Mouse (Mus musculus): Measurements from ENCODE around the gene Sap25. TPM values are rescaled to one million over a fixed set of nuclear protein-coding genes. Genes with fewer than 3 reads are reported as not detected.
A peak's percentile ranks its signal among the peaks of the same experiment; 100 is the strongest.

Sap25 gene
- polyA plus RNA-seq, 1 experiment from 2014 or later: 4.5 TPM

- peak overlapping the region; percentile 65 for H3K9ac ChIP-seq (replicated peaks)
- H3K27me3 ChIP-seq: no peaks in the 10 kb centered on the region
- peaks cover 38% of the 10 kb centered on the region for H3K4me1 ChIP-seq
- peak overlapping the region; percentile 74 for H3K4me2 ChIP-seq (replicated peaks)
- H3K4me3 ChIP-seq: peak overlapping the region; percentile 57
- H3K36me3 ChIP-seq: peaks cover 9% of the 10 kb centered on the region
- ATAC-seq (replicated peaks): no peak
- no peak overlapping the region for H3K27ac ChIP-seq (replicated peaks)
- no peaks in the 10 kb centered on the region for H3K9me3 ChIP-seq
- WGBS: 29% methylated on average over 6 of the region's 6 CpGs
Measured at GRCm38 (mm10) chr5:137629906-137630545, 11.1 kb upstream of the Sap25 start.

GRCm38 (mm10) chr5:137630602-137631001 is 10.5 kb upstream of the Sap25 start:
- WGBS: 65% methylated on average over 3 of the region's 3 CpGs
- H3K9ac ChIP-seq (replicated peaks): no peak overlapping the region; the same call in 1 of the 2 replicates
- H3K4me3 ChIP-seq: 0 out of 2 replicates have a peak overlapping the region, but pooled peaks have one; percentile 57
- no peak for ATAC-seq (replicated peaks)
- H3K27ac ChIP-seq (replicated peaks): 0 out of 2 replicates have a peak overlapping the region, but pooled peaks have one; percentile 17
- no peaks in the 10 kb centered on the region for H3K27me3 ChIP-seq
- peaks cover 38% of the 10 kb centered on the region for H3K4me1 ChIP-seq
- H3K36me3 ChIP-seq: peaks cover 14% of the 10 kb centered on the region
- no peaks in the 10 kb centered on the region for H3K9me3 ChIP-seq
- peak overlapping the region; percentile 74 for H3K4me2 ChIP-seq (replicated peaks)

GRCm38 (mm10) chr5:137631171-137631570 is 10.0 kb upstream of the Sap25 start:
- Histone ChIP-seq H3K4me2 (replicated peaks) (no peak overlapping the region), H3K36me3 (peaks cover 18% of the 10 kb centered on the region), H3K9ac (replicated peaks) (no peak overlapping the region; the same call in 1 of the 2 replicates), H3K9me3 (no peaks in the 10 kb centered on the region), H3K27me3 (no peaks in the 10 kb centered on the region), H3K4me1 (peaks cover 38% of the 10 kb centered on the region), H3K27ac (replicated peaks) (0 out of 2 replicates have a peak overlapping the region, but pooled peaks have one; percentile 17), H3K4me3 (no peak overlapping the region)
- WGBS: 82% methylated on average over 9 of the region's 9 CpGs
- no peak for ATAC-seq (replicated peaks)

- Histone ChIP-seq H3K4me2 (replicated peaks) (no peak overlapping the region), H3K9ac (replicated peaks) (no peak overlapping the region), H3K27ac (replicated peaks) (no peak overlapping the region), H3K27me3 (no peaks in the 10 kb centered on the region), H3K9me3 (no peaks in the 10 kb centered on the region), H3K36me3 (peaks cover 23% of the 10 kb centered on the region), H3K4me3 (no peak overlapping the region), H3K4me1 (peaks cover 38% of the 10 kb centered on the region)
- 83% methylated on average over 4 of the region's 4 CpGs for WGBS
- no peak for ATAC-seq (replicated peaks)
Measured at GRCm38 (mm10) chr5:137631591-137631990, 9.5 kb upstream of the Sap25 start.

GRCm38 (mm10) chr5:137633397-137634084 is 7.6 kb upstream of the Sap25 start:
- peaks cover 30% of the 10 kb centered on the region for H3K4me1 ChIP-seq
- peaks cover 42% of the 10 kb centered on the region for H3K36me3 ChIP-seq
- H3K27me3 ChIP-seq: no peaks in the 10 kb centered on the region
- H3K4me2 ChIP-seq (replicated peaks): no peak overlapping the region
- H3K9me3 ChIP-seq: no peaks in the 10 kb centered on the region
- no peak overlapping the region for H3K4me3 ChIP-seq
- no peak overlapping the region for H3K9ac ChIP-seq (replicated peaks)
- ATAC-seq (replicated peaks): no peak
- WGBS: 78% methylated on average over 12 of the region's 12 CpGs
- H3K27ac ChIP-seq (replicated peaks): no peak overlapping the region

- Histone ChIP-seq H3K36me3 (peaks cover 61% of the 10 kb centered on the region), H3K9ac (replicated peaks) (no peak overlapping the region), H3K27me3 (peaks cover 10% of the 10 kb centered on the region; the same call in 1 of the 2 replicates), H3K4me2 (replicated peaks) (no peak overlapping the region), H3K9me3 (no peaks in the 10 kb centered on the region), H3K4me3 (no peak overlapping the region), H3K27ac (replicated peaks) (no peak overlapping the region), H3K4me1 (no peaks in the 10 kb centered on the region)
- ATAC-seq (replicated peaks): no peak
- WGBS: 87% methylated on average over 7 of the region's 7 CpGs
Measured at GRCm38 (mm10) chr5:137639472-137639871, 1.7 kb upstream of the Sap25 start.

- no peak overlapping the region for H3K4me3 ChIP-seq
- peaks cover 9% of the 10 kb centered on the region for H3K4me1 ChIP-seq
- peaks cover 30% of the 10 kb centered on the region for H3K27me3 ChIP-seq
- no peaks in the 10 kb centered on the region for H3K9me3 ChIP-seq
- H3K36me3 ChIP-seq: peaks cover 34% of the 10 kb centered on the region
- no peak overlapping the region for H3K9ac ChIP-seq (replicated peaks)
- ATAC-seq (replicated peaks): no peak
- no peak overlapping the region for H3K4me2 ChIP-seq (replicated peaks)
- no peak overlapping the region for H3K27ac ChIP-seq (replicated peaks)
- 47% methylated on average over 4 of the region's 4 CpGs for WGBS
Measured at GRCm38 (mm10) chr5:137642886-137643285, 1.8 kb downstream of the Sap25 start.

GRCm38 (mm10) chr5:137644484-137644883 is 3.4 kb downstream of the Sap25 start:
- no peak overlapping the region for H3K9ac ChIP-seq (replicated peaks)
- no peak overlapping the region for H3K4me2 ChIP-seq (replicated peaks)
- H3K27ac ChIP-seq (replicated peaks): no peak overlapping the region
- peaks cover 20% of the 10 kb centered on the region for H3K36me3 ChIP-seq
- ATAC-seq (replicated peaks): no peak
- peaks cover 30% of the 10 kb centered on the region for H3K27me3 ChIP-seq
- no peak overlapping the region for H3K4me3 ChIP-seq
- H3K9me3 ChIP-seq: no peaks in the 10 kb centered on the region
- peaks cover 9% of the 10 kb centered on the region for H3K4me1 ChIP-seq
- WGBS: 34% methylated on average over 19 of the region's 19 CpGs

GRCm38 (mm10) chr5:137645091-137645651 is 4.0 kb downstream of the Sap25 start:
- Histone ChIP-seq H3K27me3 (peaks cover 30% of the 10 kb centered on the region), H3K4me3 (peak overlapping the region; percentile 28), H3K27ac (replicated peaks) (no peak overlapping the region), H3K4me1 (peaks cover 13% of the 10 kb centered on the region), H3K36me3 (peaks cover 13% of the 10 kb centered on the region), H3K4me2 (replicated peaks) (peak overlapping the region; percentile 40), H3K9ac (replicated peaks) (no peak overlapping the region), H3K9me3 (no peaks in the 10 kb centered on the region)
- WGBS: 3% methylated on average over 44 of the region's 44 CpGs
- ATAC-seq (replicated peaks): no peak

- H3K27me3 ChIP-seq: peaks cover 30% of the 10 kb centered on the region
- H3K4me2 ChIP-seq (replicated peaks): peak within 1 kb of the TSS; percentile 40
- H3K36me3 ChIP-seq: peaks cover 12% of the 10 kb centered on the region
- H3K4me3 ChIP-seq: peak within 1 kb of the TSS; percentile 28
- no peak for ATAC-seq (replicated peaks)
- H3K9ac ChIP-seq (replicated peaks): no peak within 1 kb of the TSS
- H3K4me1 ChIP-seq: peaks cover 13% of the 10 kb centered on the region
- no peaks in the 10 kb centered on the region for H3K9me3 ChIP-seq
- 19% methylated on average over 11 of the region's 11 CpGs for WGBS
- H3K27ac ChIP-seq (replicated peaks): no peak within 1 kb of the TSS
Measured at GRCm38 (mm10) chr5:137645652-137646091, 4.5 kb downstream of the Sap25 start, which contains the start of gene Irs3. Gene Irs3 (minus strand): TSS chr5:137645714.

GRCm38 (mm10) chr5:137647827-137648601 is 6.9 kb downstream of the Sap25 start:
- Histone ChIP-seq H3K9ac (replicated peaks) (no peak overlapping the region), H3K27ac (replicated peaks) (no peak overlapping the region), H3K36me3 (peaks cover 12% of the 10 kb centered on the region; the same call in 1 of the 2 replicates), H3K27me3 (peaks cover 30% of the 10 kb centered on the region), H3K4me1 (peaks cover 13% of the 10 kb centered on the region), H3K4me3 (no peak overlapping the region), H3K9me3 (no peaks in the 10 kb centered on the region), H3K4me2 (replicated peaks) (no peak overlapping the region)
- 75% methylated on average over 9 of the region's 9 CpGs for WGBS
- ATAC-seq (replicated peaks): peak; percentile 59
